ENCODE assay signal across 31 mouse cellular contexts in genomic region chr11:69103121-69103520, GRCm38 (mm10). TPM values are rescaled to one million over a fixed set of nuclear protein-coding genes. Genes with fewer than 3 reads are reported as not detected.
DNase-seq lines count a peak whose midpoint lies in the region; ATAC-seq and TF ChIP-seq lines count a peak whose summit lies in the region.
"Had no signal": no experiment of that assay in that cellular context is flagged by ENCODE, and none has a peak within 500 bp of the region (broad histone marks: within the 10 kb centered on the region; RNA-seq: fewer than 3 reads in every experiment).

No protein-coding gene starts in this region.

- no peaks in the 10 kb centered on the region for H3K27me3 ChIP-seq in cerebellum, adult 2 months (ENCODE audit: control insufficient read depth, insufficient read depth, low read length)
- H3K27me3 ChIP-seq in liver, postnatal 0 days (ENCODE audit: insufficient read depth, low read length): no peaks in the 10 kb centered on the region
- H3K27me3 ChIP-seq in liver, embryonic 11.5 days (replicated peaks; ENCODE audit: control insufficient read depth, insufficient read depth, low read length): no peaks in the 10 kb centered on the region
- H3K27me3 ChIP-seq in hindbrain, embryonic 10.5 days (ENCODE audit: insufficient read depth, poor library complexity, severe bottlenecking): no peaks in the 10 kb centered on the region
- H3K27me3 ChIP-seq: embryonic facial prominence, embryonic 13.5 days; forebrain, embryonic 15.5 days; heart, embryonic 13.5 days; hindbrain, embryonic 12.5 days; intestine, embryonic 15.5 days; liver, embryonic 13.5 days; midbrain, embryonic 13.5 days; Patski had no signal

- H3K4me2 ChIP-seq in liver, postnatal 0 days (ENCODE audit: low read depth, low read length): no peak overlapping the region
- no peak overlapping the region for H3K4me2 ChIP-seq in liver, embryonic 11.5 days
- H3K4me2 ChIP-seq: embryonic facial prominence, embryonic 13.5 days; forebrain, embryonic 15.5 days; heart, embryonic 13.5 days; hindbrain, embryonic 12.5 days; intestine, embryonic 15.5 days; liver, embryonic 13.5 days; midbrain, embryonic 13.5 days had no signal

- no peak overlapping the region for H3K4me3 ChIP-seq in cerebellum, adult 2 months (replicated peaks; ENCODE audit: insufficient read depth, low read depth, low read length)
- no peak overlapping the region for H3K4me3 ChIP-seq in gastrocnemius, adult 2 months
- no peak overlapping the region for H3K4me3 ChIP-seq in liver, postnatal 0 days (ENCODE audit: low read depth, low read length)
- H3K4me3 ChIP-seq in liver, embryonic 11.5 days (ENCODE audit: low read depth, low read length): no peak overlapping the region
- H3K4me3 ChIP-seq in hindbrain, embryonic 10.5 days: no peak overlapping the region
- H3K4me3 ChIP-seq: embryonic facial prominence, embryonic 13.5 days; forebrain, embryonic 10.5 days; forebrain, embryonic 15.5 days; heart, embryonic 13.5 days; hindbrain, embryonic 12.5 days; intestine, embryonic 15.5 days; layer of hippocampus, adult 2 months; left cerebral cortex, adult 2 months; liver, embryonic 13.5 days; midbrain, embryonic 13.5 days had no signal

- H3K4me1 ChIP-seq in cerebellum, adult 2 months (ENCODE audit: control insufficient read depth, insufficient read depth, low read length): peaks cover 44% of the 10 kb centered on the region
- H3K4me1 ChIP-seq in liver, postnatal 0 days (ENCODE audit: insufficient read depth): peaks cover 23% of the 10 kb centered on the region
- peaks cover 23% of the 10 kb centered on the region for H3K4me1 ChIP-seq in liver, embryonic 11.5 days (replicated peaks; ENCODE audit: control insufficient read depth, insufficient read depth, low read length)
- peaks cover 32% of the 10 kb centered on the region for H3K4me1 ChIP-seq in hindbrain, embryonic 10.5 days (replicated peaks)

- intact Hi-C loops in gastrocnemius, adult 2 months (cut with DNase I): loop anchor here (10.0 kb wide), 1 partner anchor 812 kb away; the partner anchor contains the start of gene Gps2

- H3K9me3 ChIP-seq in liver, postnatal 0 days (ENCODE audit: low read length): no peaks in the 10 kb centered on the region
- H3K9me3 ChIP-seq in liver, embryonic 11.5 days (ENCODE audit: control insufficient read depth, low read length): no peaks in the 10 kb centered on the region
- H3K9me3 ChIP-seq in hindbrain, embryonic 10.5 days: no peaks in the 10 kb centered on the region
- H3K9me3 ChIP-seq: embryonic facial prominence, embryonic 13.5 days; forebrain, embryonic 10.5 days; forebrain, embryonic 15.5 days; heart, embryonic 13.5 days; hindbrain, embryonic 12.5 days; intestine, embryonic 15.5 days; liver, embryonic 13.5 days; midbrain, embryonic 13.5 days had no signal

- no peak for TF ChIP-seq CTCF in cerebellum, adult 2 months (IDR thresholded peaks at IDR 0.05; ENCODE audit: borderline replicate concordance, insufficient read depth, low read depth, low read length)
- TF ChIP-seq CTCF in gastrocnemius, adult 2 months (IDR thresholded peaks at IDR 0.05): no peak
- no peak for TF ChIP-seq CTCF in liver, postnatal 0 days (IDR thresholded peaks at IDR 0.05; ENCODE audit: low read depth)

- DNase-seq in cerebellum, adult 2 months: peak; percentile 28 to 31
- DNase-seq in cerebellum, postnatal 4 days (ENCODE audit: low spot score in 2 of 2): no peak
- DNase-seq in gastrocnemius, adult 2 months: peak; percentile 22
- no peak for DNase-seq in gastrocnemius, postnatal 25 days
- peak; percentile 12 for DNase-seq in liver, postnatal 0 days
- DNase-seq in liver, embryonic 11.5 days (ENCODE audit: low spot score): no peak
- DNase-seq in hindbrain, embryonic 10.5 days (ENCODE audit: low spot score): no peak
- DNase-seq: heart, postnatal 10 days; kidney, adult 2 months; kidney, postnatal 36 days; liver, embryonic 13.5 days; retina, postnatal 1 day; right cerebral cortex, postnatal 14 days; thymus, postnatal 25 days had no signal

- H3K9ac ChIP-seq in liver, postnatal 0 days (replicated peaks): no peak overlapping the region
- H3K9ac ChIP-seq in liver, embryonic 11.5 days (ENCODE audit: low read depth, low read length): no peak overlapping the region
- H3K9ac ChIP-seq: embryonic facial prominence, embryonic 13.5 days; forebrain, embryonic 15.5 days; heart, embryonic 13.5 days; hindbrain, embryonic 12.5 days; intestine, embryonic 15.5 days; liver, embryonic 13.5 days; midbrain, embryonic 13.5 days had no signal

- H3K27ac ChIP-seq in cerebellum, adult 2 months (ENCODE audit: insufficient read depth, low read length): no peak overlapping the region
- H3K27ac ChIP-seq in gastrocnemius, adult 2 months: no peak overlapping the region
- no peak overlapping the region for H3K27ac ChIP-seq in liver, postnatal 0 days (ENCODE audit: low read depth)
- no peak overlapping the region for H3K27ac ChIP-seq in liver, embryonic 11.5 days (ENCODE audit: low read depth, low read length)
- no peak overlapping the region for H3K27ac ChIP-seq in hindbrain, embryonic 10.5 days
- H3K27ac ChIP-seq: embryonic facial prominence, embryonic 13.5 days; forebrain, embryonic 10.5 days; forebrain, embryonic 15.5 days; heart, embryonic 13.5 days; hindbrain, embryonic 12.5 days; hindbrain, postnatal 0 days; intestine, embryonic 15.5 days; liver, embryonic 13.5 days; macrophage; midbrain, embryonic 13.5 days had no signal

- WGBS in cerebellum, adult 2 months: 95% methylated on average over 14 of the region's 14 CpGs
- 94% methylated on average over 14 of the region's 14 CpGs for WGBS in liver, postnatal 0 days (ENCODE audit: insufficient replicate concordance)
- 94% methylated on average over 14 of the region's 14 CpGs for WGBS in liver, embryonic 11.5 days
- whole genome bisulfite sequencing in hindbrain, embryonic 10.5 days: 93% methylated on average over 14 of the region's 14 CpGs

- TF ChIP-seq EP300 in liver, postnatal 0 days (IDR thresholded peaks at IDR 0.05; ENCODE audit: low read depth): no peak

- peaks cover 80% of the 10 kb centered on the region for H3K36me3 ChIP-seq in liver, postnatal 0 days (replicated peaks; ENCODE audit: insufficient read depth, low read length)
- peaks cover 31% of the 10 kb centered on the region for H3K36me3 ChIP-seq in liver, embryonic 11.5 days (ENCODE audit: control insufficient read depth, insufficient read depth, low read length)
- peaks cover 76% of the 10 kb centered on the region for H3K36me3 ChIP-seq in hindbrain, embryonic 10.5 days

- ATAC-seq in liver, postnatal 0 days: no peak
- no peak for ATAC-seq in liver, embryonic 11.5 days (replicated peaks; ENCODE audit: low FRiP score)
- ATAC-seq: forebrain, embryonic 15.5 days; hindbrain, postnatal 0 days; intestine, embryonic 15.5 days; midbrain, embryonic 13.5 days; Patski had no signal

- TF ChIP-seq POLR2A in cerebellum, adult 2 months (IDR thresholded peaks at IDR 0.05; ENCODE audit: borderline replicate concordance, insufficient read depth, low read length): no peak

RNA-seq across cellular contexts. Expression of gene Per1, which starts 8.1 kb away (rescaled TPM):
- polyA plus RNA-seq in cerebellum, adult 2 months (2012; rRNA removed): 34.4 and 37.2 TPM in 2 replicates
- 10 to 100 TPM; 68.2 to 76.8 TPM for total RNA-seq in gastrocnemius, adult 2 months (2021)
- total RNA-seq in gastrocnemius, postnatal 25 days (2021): 10 to 100 TPM; 21.0 to 50.8 TPM
- polyA plus RNA-seq in liver, postnatal 0 days (2015; fragmentation: Nextera tagmentation; extraction: Ambion mirVana): 3.0 and 8.2 TPM in 2 replicates
- 6.2 and 6.6 TPM in 2 replicates for polyA plus RNA-seq in liver, embryonic 11.5 days (2014; fragmentation: Nextera tagmentation; extraction: Ambion mirVana)
- 7.8 and 9.8 TPM in 2 replicates for polyA plus RNA-seq in hindbrain, embryonic 10.5 days (2016; fragmentation: Nextera tagmentation; extraction: Ambion mirVana)

RNA-seq across cellular contexts. Expression of gene Vamp2, which starts 14.8 kb away (rescaled TPM):
- 672 and 700 TPM in 2 replicates for polyA plus RNA-seq in cerebellum, adult 2 months (2012; rRNA removed)
- 10 to 100 TPM; 38.0 to 42.7 TPM for total RNA-seq in gastrocnemius, adult 2 months (2021)
- total RNA-seq in gastrocnemius, postnatal 25 days (2021): 10 to 100 TPM; 34.9 to 35.2 TPM
- polyA plus RNA-seq in liver, postnatal 0 days (2015; fragmentation: Nextera tagmentation; extraction: Ambion mirVana): 13.6 and 14.2 TPM in 2 replicates
- polyA plus RNA-seq in liver, embryonic 11.5 days (2014; fragmentation: Nextera tagmentation; extraction: Ambion mirVana): 47.2 and 56.0 TPM in 2 replicates
- polyA plus RNA-seq in hindbrain, embryonic 10.5 days (2016; fragmentation: Nextera tagmentation; extraction: Ambion mirVana): 67.1 and 108 TPM in 2 replicates

RNA-seq across cellular contexts. Expression of gene Hes7, which starts 17.1 kb away (rescaled TPM):
- polyA plus RNA-seq in cerebellum, adult 2 months (2012; rRNA removed): 0.44 and 0.59 TPM in 2 replicates
- total RNA-seq in gastrocnemius, adult 2 months (2021): not detected
- not detected for total RNA-seq in gastrocnemius, postnatal 25 days (2021)
- polyA plus RNA-seq in liver, postnatal 0 days (2015; fragmentation: Nextera tagmentation; extraction: Ambion mirVana): 0.07 and 0.15 TPM in 2 replicates
- polyA plus RNA-seq in liver, embryonic 11.5 days (2014; fragmentation: Nextera tagmentation; extraction: Ambion mirVana): 0.55 and 0.59 TPM in 2 replicates
- polyA plus RNA-seq in hindbrain, embryonic 10.5 days (2016; fragmentation: Nextera tagmentation; extraction: Ambion mirVana): 0.14 and 0.48 TPM in 2 replicates
- total RNA-seq: common myeloid progenitor, adult 5-6 weeks; gastrocnemius, postnatal 10 days; granulocyte monocyte progenitor cell, adult 5-6 weeks; megakaryocyte-erythroid progenitor cell, adult 5-6 weeks had no signal
- polyA plus RNA-seq: macrophage had no signal

RNA-seq across cellular contexts. Expression of gene 9130213A22Rik, which starts 19.3 kb away (rescaled TPM):
- 1.3 and 1.4 TPM in 2 replicates for polyA plus RNA-seq in cerebellum, adult 2 months (2012; rRNA removed)
- under 1 TPM in 1 of 2 experiments, not detected in 1; 0.20 TPM for total RNA-seq in gastrocnemius, adult 2 months (2021)
- total RNA-seq in gastrocnemius, postnatal 25 days (2021): under 1 TPM in 1 of 2 experiments, not detected in 1; 0.21 TPM
- polyA plus RNA-seq in liver, postnatal 0 days (2015; fragmentation: Nextera tagmentation; extraction: Ambion mirVana): 0.06 and 0.07 TPM in 2 replicates
- polyA plus RNA-seq in liver, embryonic 11.5 days (2014; fragmentation: Nextera tagmentation; extraction: Ambion mirVana): 0.10 and 0.22 TPM in 2 replicates
- 0.13 TPM in 1 of 2 replicates, not detected in the other for polyA plus RNA-seq in hindbrain, embryonic 10.5 days (2016; fragmentation: Nextera tagmentation; extraction: Ambion mirVana)
- total RNA-seq: common myeloid progenitor, adult 5-6 weeks; granulocyte monocyte progenitor cell, adult 5-6 weeks; megakaryocyte-erythroid progenitor cell, adult 5-6 weeks had no signal
- polyA plus RNA-seq: liver, embryonic 13.5 days; midbrain, embryonic 13.5 days had no signal

RNA-seq across cellular contexts. Expression of gene Aloxe3, which starts 22.6 kb away (rescaled TPM):
- 10.8 and 16.0 TPM in 2 replicates for polyA plus RNA-seq in cerebellum, adult 2 months (2012; rRNA removed)
- total RNA-seq in gastrocnemius, adult 2 months (2021): not detected
- total RNA-seq in gastrocnemius, postnatal 25 days (2021): not detected
- 0.14 and 0.18 TPM in 2 replicates for polyA plus RNA-seq in liver, postnatal 0 days (2015; fragmentation: Nextera tagmentation; extraction: Ambion mirVana)
- polyA plus RNA-seq in liver, embryonic 11.5 days (2014; fragmentation: Nextera tagmentation; extraction: Ambion mirVana): 0.48 TPM in 1 of 2 replicates, not detected in the other
- 0.22 TPM in 1 of 2 replicates, not detected in the other for polyA plus RNA-seq in hindbrain, embryonic 10.5 days (2016; fragmentation: Nextera tagmentation; extraction: Ambion mirVana)
- total RNA-seq: common myeloid progenitor, adult 5-6 weeks; granulocyte monocyte progenitor cell, adult 5-6 weeks; heart, postnatal 10 days; megakaryocyte-erythroid progenitor cell, adult 5-6 weeks; MEL had no signal
- polyA plus RNA-seq: liver, embryonic 13.5 days; macrophage had no signal

Comparison
In these comparisons a context has a peak if more than half of its experiments do, and no peak if none do; other contexts are left out.
1. DNase-seq: peak in cerebellum, adult 2 months (2 of 2), gastrocnemius, adult 2 months (single experiment) and liver, postnatal 0 days (single experiment); none in cerebellum, postnatal 4 days (0 of 2), gastrocnemius, postnatal 25 days (single experiment), liver, embryonic 11.5 days (single experiment) and hindbrain, embryonic 10.5 days (single experiment).